Mouse (Mus musculus) heart, postnatal 0 days (tissue): ENCODE results near the gene Pcolce.

Source experiments
- CTCF ChIP-seq: IDR thresholded peaks from 2 replicates; pipeline ENCODE4 v1.5.1; 2016; ENCODE audit warnings: antibody characterized with exemption, control low read depth, low read depth
- EP300 ChIP-seq: IDR thresholded peaks from 2 replicates; pipeline ENCODE4 v1.6.1; 2016; ENCODE audit warnings: antibody characterized with exemption, low read depth

GRCm38 (mm10) chr5:137647827-137648601 lies 34.4 kb upstream of the Pcolce start:
- TF ChIP-seq CTCF, result no peak
- TF ChIP-seq EP300, result no peak
